Mouse (Mus musculus) MEL (cell line): ENCODE results near the gene Sparc.

Source experiments
- CHD1 ChIP-seq: IDR thresholded peaks from 2 replicates; pipeline ENCODE4 v1.6.1; 2012; ENCODE audit warnings: low read depth, mild to moderate bottlenecking, inconsistent platforms, low read length, improper control_type of control experiment
- CTCF ChIP-seq, 3 experiments: IDR thresholded peaks in 2 of 3; conservative IDR thresholded peaks in 1 of 3; 2 replicates each; pipeline ENCODE4 v1.5.1; 2011 to 2012; ENCODE audit warnings: low read length in 3 of 3, low read depth in 2 of 3, mild to moderate bottlenecking in 2 of 3, improper control_type of control experiment in 1 of 3, inconsistent platforms in 1 of 3, mixed read lengths in 1 of 3, moderate library complexity in 1 of 3; ENCODE audit not compliant: control insufficient read depth in 1 of 3, insufficient read depth in 1 of 3, poor library complexity in 1 of 3, severe bottlenecking in 1 of 3
- EP300 ChIP-seq, 2 experiments: IDR thresholded peaks; 2 replicates each; pipeline ENCODE4 v1.6.1; 2011; ENCODE audit warnings: improper control_type of control experiment in 2 of 2, low read length in 2 of 2, low read depth in 1 of 2, mild to moderate bottlenecking in 1 of 2
- GABPA ChIP-seq: IDR thresholded peaks from 2 replicates; pipeline ENCODE4 v1.6.1; 2012; ENCODE audit warnings: low read depth, mild to moderate bottlenecking, inconsistent platforms, low read length, improper control_type of control experiment, moderate library complexity
- GATA1 ChIP-seq: IDR thresholded peaks from 2 replicates; pipeline ENCODE4 v1.6.1; 2011; ENCODE audit warnings: low read depth, low read length, improper control_type of control experiment
- MAX ChIP-seq: IDR thresholded peaks from 2 replicates; pipeline ENCODE4 v1.6.1; 2011; ENCODE audit warnings: low read length, improper control_type of control experiment
- MXI1 ChIP-seq: IDR thresholded peaks from 2 replicates; pipeline ENCODE4 v1.6.1; 2011; ENCODE audit warnings: mild to moderate bottlenecking, low read depth, low read length, improper control_type of control experiment
- MYC ChIP-seq: IDR thresholded peaks from 2 replicates; pipeline ENCODE4 v1.6.1; 2011; ENCODE audit warnings: low read depth, mild to moderate bottlenecking, low read length, improper control_type of control experiment, moderate library complexity
- POLR2A ChIP-seq, 2 experiments: IDR thresholded peaks; 2 replicates each; pipeline ENCODE4 v1.6.1; 2011 to 2012; ENCODE audit warnings: low read length in 2 of 2, mild to moderate bottlenecking in 2 of 2, control low read depth in 1 of 2, improper control_type of control experiment in 1 of 2, low read depth in 1 of 2, moderate library complexity in 1 of 2; ENCODE audit not compliant: control insufficient read depth in 1 of 2, insufficient read depth in 1 of 2, poor library complexity in 1 of 2
- TAL1 ChIP-seq: IDR thresholded peaks from 2 replicates; pipeline ENCODE4 v1.6.1; 2012; ENCODE audit warnings: mild to moderate bottlenecking, inconsistent platforms, low read length, moderate library complexity, mixed read lengths
- UBTF ChIP-seq: IDR thresholded peaks from 2 replicates; pipeline ENCODE4 v1.6.1; 2012; ENCODE audit warnings: low read depth, mild to moderate bottlenecking, inconsistent platforms, low read length, improper control_type of control experiment, moderate library complexity, borderline replicate concordance; ENCODE audit not compliant: insufficient read depth
- ZC3H11A ChIP-seq: IDR thresholded peaks from 2 replicates; pipeline ENCODE4 v1.6.1; 2012; ENCODE audit warnings: low read depth, mild to moderate bottlenecking, inconsistent platforms, low read length, improper control_type of control experiment

DNA sequence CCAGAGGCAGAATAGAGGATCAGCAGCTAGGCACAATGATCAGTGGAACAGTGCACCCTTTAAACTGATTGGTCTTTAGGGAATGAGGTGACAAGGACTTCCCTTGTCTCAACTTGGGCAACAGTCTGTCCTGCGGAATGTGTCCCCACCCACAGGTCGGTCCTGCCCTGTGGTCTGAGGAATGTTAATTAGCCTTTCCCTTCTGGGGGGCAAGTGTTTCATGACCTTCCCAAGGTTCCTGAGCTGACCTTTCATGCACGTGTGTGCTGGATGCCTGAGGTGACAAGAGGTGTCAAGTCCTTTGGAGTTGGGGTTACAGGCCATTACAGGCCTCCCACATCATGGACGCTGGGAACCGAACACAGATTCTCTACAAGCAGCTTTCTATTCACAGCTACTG lies 16.7 kb upstream of the Sparc start:
- TF ChIP-seq CTCF (IDR thresholded peaks at IDR 0.05 in 2 of 3, conservative IDR thresholded peaks at IDR 0.05 in 1 of 3; ENCODE audit: control insufficient read depth in 1 of 3, insufficient read depth in 1 of 3, low read depth in 2 of 3, low read length in 3 of 3, poor library complexity in 1 of 3, severe bottlenecking in 1 of 3) (no peak), MXI1 (no peak), EP300 (IDR thresholded peaks at IDR 0.05; ENCODE audit: low read depth in 1 of 2, low read length in 2 of 2) (no peak), ZC3H11A (no peak), POLR2A (IDR thresholded peaks at IDR 0.05; ENCODE audit: control insufficient read depth in 1 of 2, insufficient read depth in 1 of 2, low read depth in 1 of 2, low read length in 2 of 2, poor library complexity in 1 of 2) (no peak), MAX (no peak), TAL1 (no peak), UBTF (no peak), MYC (no peak), GABPA (no peak), GATA1 (no peak), CHD1 (no peak)
